Mouse (Mus musculus): ENCODE measurements at regions not wholly inside any gene's neighbourhood (a gene's known extent, or its start where the extent isn't known, plus 50 kb on each side); places are given as distances from the start of the nearest gene placed in this dataset.

- H3K9ac ChIP-seq, result no peak overlapping the region
- no peak overlapping the region for H3K4me2 ChIP-seq
- ATAC-seq (replicated peaks), result no peak
- H3K27ac ChIP-seq, result no peak overlapping the region
- no peak overlapping the region for H3K4me3 ChIP-seq
- H3K36me3 ChIP-seq (replicated peaks), result no peaks in the 10 kb centered on the region
- H3K27me3 ChIP-seq (replicated peaks), result no peaks in the 10 kb centered on the region
- peaks cover 30% of the 10 kb centered on the region for H3K4me1 ChIP-seq
- WGBS, result 48% methylated on average over 8 of the region's 8 CpGs
- no peaks in the 10 kb centered on the region for H3K9me3 ChIP-seq
Observed at GRCm38 (mm10) chr11:113049593-113049992, 267.6 kb downstream of the Sox9 start.

GRCm38 (mm10) chr11:113052536-113052935 is 270.5 kb downstream of the Sox9 start:
- no peaks in the 10 kb centered on the region for H3K36me3 ChIP-seq (replicated peaks)
- H3K27ac ChIP-seq, result no peak overlapping the region
- WGBS, result 98% methylated on average over 11 of the region's 11 CpGs
- H3K4me3 ChIP-seq, result no peak overlapping the region
- ATAC-seq (replicated peaks), result no peak
- no peak overlapping the region for H3K9ac ChIP-seq
- H3K9me3 ChIP-seq, result no peaks in the 10 kb centered on the region
- peaks cover 27% of the 10 kb centered on the region for H3K4me1 ChIP-seq
- no peaks in the 10 kb centered on the region for H3K27me3 ChIP-seq (replicated peaks)
- H3K4me2 ChIP-seq, result no peak overlapping the region

- 0 out of 2 replicates have a peak, but pooled peaks have one; percentile 41 for ATAC-seq (replicated peaks)
- 67% methylated on average over 12 of the region's 12 CpGs for WGBS
- H3K4me2 ChIP-seq, result no peak overlapping the region
- H3K4me3 ChIP-seq, result no peak overlapping the region
- no peaks in the 10 kb centered on the region for H3K36me3 ChIP-seq (replicated peaks)
- no peaks in the 10 kb centered on the region for H3K27me3 ChIP-seq (replicated peaks)
- peaks cover 22% of the 10 kb centered on the region for H3K4me1 ChIP-seq
- no peaks in the 10 kb centered on the region for H3K9me3 ChIP-seq
- H3K27ac ChIP-seq, result peak overlapping the region; percentile 71
- H3K9ac ChIP-seq, result no peak overlapping the region
Observed at GRCm38 (mm10) chr11:113056042-113056632, 274.1 kb downstream of the Sox9 start.

- Histone ChIP-seq H3K4me3 (no peak overlapping the region), H3K27me3 (replicated peaks) (no peaks in the 10 kb centered on the region), H3K9me3 (no peaks in the 10 kb centered on the region), H3K4me1 (peaks cover 22% of the 10 kb centered on the region), H3K4me2 (no peak overlapping the region), H3K36me3 (replicated peaks) (no peaks in the 10 kb centered on the region), H3K27ac (peak overlapping the region; percentile 71), H3K9ac (no peak overlapping the region)
- WGBS, result 10% methylated on average over 5 of the region's 5 CpGs
- ATAC-seq (replicated peaks), result peak; percentile 76
Observed at GRCm38 (mm10) chr11:113056824-113057223, 274.8 kb downstream of the Sox9 start.

- no peaks in the 10 kb centered on the region for H3K27me3 ChIP-seq (replicated peaks)
- H3K27ac ChIP-seq, result no peak overlapping the region
- no peaks in the 10 kb centered on the region for H3K9me3 ChIP-seq
- no peak overlapping the region for H3K4me2 ChIP-seq
- 85% methylated on average over 4 of the region's 4 CpGs for WGBS
- H3K9ac ChIP-seq, result no peak overlapping the region
- no peaks in the 10 kb centered on the region for H3K36me3 ChIP-seq (replicated peaks)
- no peak overlapping the region for H3K4me3 ChIP-seq
- no peak for ATAC-seq (replicated peaks)
- H3K4me1 ChIP-seq, result peaks cover 10% of the 10 kb centered on the region; the same call in 1 of the 2 replicates
Observed at GRCm38 (mm10) chr11:113070365-113070764, 288.3 kb downstream of the Sox9 start.

GRCm38 (mm10) chr11:113071942-113072341 is 289.9 kb downstream of the Sox9 start:
- Histone ChIP-seq H3K36me3 (replicated peaks) (no peaks in the 10 kb centered on the region), H3K4me1 (peaks cover 10% of the 10 kb centered on the region; the same call in 1 of the 2 replicates), H3K4me2 (no peak overlapping the region), H3K4me3 (no peak overlapping the region), H3K9me3 (no peaks in the 10 kb centered on the region), H3K27ac (0 out of 2 replicates have a peak overlapping the region, but pooled peaks have one; percentile 24), H3K9ac (no peak overlapping the region), H3K27me3 (replicated peaks) (no peaks in the 10 kb centered on the region)
- 23% methylated on average over 10 of the region's 10 CpGs for WGBS
- no peak for ATAC-seq (replicated peaks)

GRCm38 (mm10) chr11:113074328-113074727 is 292.3 kb downstream of the Sox9 start:
- no peak overlapping the region for H3K27ac ChIP-seq
- H3K4me3 ChIP-seq, result no peak overlapping the region
- no peaks in the 10 kb centered on the region for H3K36me3 ChIP-seq (replicated peaks)
- H3K27me3 ChIP-seq (replicated peaks), result no peaks in the 10 kb centered on the region
- H3K4me1 ChIP-seq, result peaks cover 10% of the 10 kb centered on the region; the same call in 1 of the 2 replicates
- WGBS, result 93% methylated on average over 9 of the region's 9 CpGs
- H3K9ac ChIP-seq, result no peak overlapping the region
- no peak for ATAC-seq (replicated peaks)
- H3K4me2 ChIP-seq, result no peak overlapping the region
- no peaks in the 10 kb centered on the region for H3K9me3 ChIP-seq

- H3K36me3 ChIP-seq (replicated peaks), result no peaks in the 10 kb centered on the region
- no peaks in the 10 kb centered on the region for H3K9me3 ChIP-seq
- no peak for ATAC-seq (replicated peaks)
- peaks cover 9% of the 10 kb centered on the region; the same call in 1 of the 2 replicates for H3K4me1 ChIP-seq
- no peak overlapping the region for H3K27ac ChIP-seq
- no peak overlapping the region for H3K4me3 ChIP-seq
- H3K9ac ChIP-seq, result no peak overlapping the region
- H3K27me3 ChIP-seq (replicated peaks), result no peaks in the 10 kb centered on the region
- H3K4me2 ChIP-seq, result no peak overlapping the region
- 95% methylated on average over 4 of the region's 4 CpGs for WGBS
Observed at GRCm38 (mm10) chr11:113076371-113076770, 294.3 kb downstream of the Sox9 start.

- Histone ChIP-seq H3K9ac (no peak overlapping the region), H3K4me1 (no peaks in the 10 kb centered on the region), H3K4me3 (no peak overlapping the region), H3K36me3 (replicated peaks) (no peaks in the 10 kb centered on the region), H3K27ac (no peak overlapping the region), H3K9me3 (no peaks in the 10 kb centered on the region), H3K4me2 (no peak overlapping the region), H3K27me3 (replicated peaks) (no peaks in the 10 kb centered on the region)
- ATAC-seq (replicated peaks), result no peak
- 92% methylated on average over 2 of the region's 2 CpGs for WGBS
Observed at GRCm38 (mm10) chr11:113080311-113080710, 298.3 kb downstream of the Sox9 start.

GRCm38 (mm10) chr11:113084442-113084841 is 302.4 kb downstream of the Sox9 start:
- Histone ChIP-seq H3K27me3 (replicated peaks) (no peaks in the 10 kb centered on the region), H3K4me2 (no peak overlapping the region), H3K36me3 (replicated peaks) (no peaks in the 10 kb centered on the region), H3K27ac (no peak overlapping the region), H3K4me1 (peaks cover 6% of the 10 kb centered on the region), H3K4me3 (no peak overlapping the region), H3K9ac (no peak overlapping the region), H3K9me3 (no peaks in the 10 kb centered on the region)
- ATAC-seq (replicated peaks), result no peak
- 86% methylated on average over 6 of the region's 6 CpGs for WGBS

- no peak for ATAC-seq (replicated peaks)
- Histone ChIP-seq H3K9ac (no peak overlapping the region), H3K4me2 (no peak overlapping the region), H3K9me3 (no peaks in the 10 kb centered on the region), H3K36me3 (replicated peaks) (no peaks in the 10 kb centered on the region), H3K4me3 (no peak overlapping the region), H3K4me1 (peaks cover 6% of the 10 kb centered on the region), H3K27me3 (replicated peaks) (no peaks in the 10 kb centered on the region), H3K27ac (no peak overlapping the region)
- 92% methylated on average over 9 of the region's 9 CpGs for WGBS
Observed at GRCm38 (mm10) chr11:113085556-113085955, 303.5 kb downstream of the Sox9 start.

- no peaks in the 10 kb centered on the region for H3K36me3 ChIP-seq (replicated peaks)
- H3K9ac ChIP-seq, result no peak overlapping the region
- H3K4me2 ChIP-seq, result peak overlapping the region; percentile 13
- peak overlapping the region; percentile 5; the same call in 1 of the 2 replicates for H3K27ac ChIP-seq
- no peaks in the 10 kb centered on the region for H3K9me3 ChIP-seq
- peaks cover 6% of the 10 kb centered on the region for H3K4me1 ChIP-seq
- H3K27me3 ChIP-seq (replicated peaks), result no peaks in the 10 kb centered on the region
- WGBS, result 58% methylated on average over 9 of the region's 9 CpGs
- no peak for ATAC-seq (replicated peaks)
- H3K4me3 ChIP-seq, result no peak overlapping the region
Observed at GRCm38 (mm10) chr11:113087084-113087483, 305.1 kb downstream of the Sox9 start.

- Histone ChIP-seq H3K9me3 (no peaks in the 10 kb centered on the region), H3K27me3 (replicated peaks) (no peaks in the 10 kb centered on the region), H3K9ac (no peak overlapping the region), H3K4me3 (no peak overlapping the region), H3K4me2 (no peak overlapping the region), H3K36me3 (replicated peaks) (no peaks in the 10 kb centered on the region), H3K4me1 (peaks cover 6% of the 10 kb centered on the region), H3K27ac (no peak overlapping the region)
- ATAC-seq (replicated peaks), result no peak
- 89% methylated on average over 11 of the region's 11 CpGs for WGBS
Observed at GRCm38 (mm10) chr11:113089637-113090351, 307.8 kb downstream of the Sox9 start.
